Mouse (Mus musculus) MN1 (cell line): Measurements from ENCODE around the gene Strbp.

Experiments used
- DNase-seq: peaks from one replicate; pipeline ENCODE4 v3.0.0-alpha.2; 2016; ENCODE audit warnings: low spot score

Strbp gene

DNA sequence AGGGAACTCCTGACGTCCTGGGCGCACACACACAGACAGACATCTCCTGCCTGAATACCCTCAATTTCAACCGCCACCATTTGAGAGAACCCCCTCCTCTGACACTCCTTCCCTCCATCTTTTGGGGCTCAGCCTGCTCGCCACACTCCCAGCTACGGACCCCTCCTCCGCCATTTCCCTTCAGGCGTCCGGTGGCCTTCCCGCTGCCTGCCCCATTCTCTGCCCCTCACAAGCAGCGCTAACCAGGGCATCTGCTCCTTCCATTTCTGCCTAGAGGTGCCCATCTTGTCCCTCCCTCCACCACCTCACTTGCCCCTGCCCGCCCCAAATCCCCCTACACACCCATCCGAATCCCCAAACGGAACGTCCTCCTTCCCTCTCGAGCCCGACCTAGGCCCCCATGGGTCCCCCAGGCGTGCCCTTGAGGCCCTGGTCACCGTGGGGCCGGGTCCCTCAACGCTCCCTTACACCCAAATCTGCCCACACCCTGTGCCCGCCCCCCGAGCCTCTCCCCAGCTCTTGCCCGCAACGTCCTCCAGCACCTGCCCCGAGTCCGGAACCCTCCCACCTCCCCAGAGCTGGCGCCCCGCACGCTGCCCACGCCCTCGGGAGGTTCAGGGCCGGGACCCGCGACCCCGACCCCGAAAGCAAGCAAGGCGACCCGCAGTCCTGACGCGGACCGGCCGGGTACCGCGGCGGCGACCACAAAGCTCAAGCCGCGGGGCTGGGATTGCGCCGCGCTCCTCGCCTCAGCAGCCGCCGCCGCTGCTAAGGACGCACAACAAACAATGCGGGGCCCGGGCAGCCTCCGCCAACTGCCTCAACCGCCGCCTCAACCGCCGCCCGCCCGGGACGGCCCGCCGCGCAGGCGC lies 1.1 kb downstream of the Strbp start:
- peak; percentile 47 for DNase-seq

DNA sequence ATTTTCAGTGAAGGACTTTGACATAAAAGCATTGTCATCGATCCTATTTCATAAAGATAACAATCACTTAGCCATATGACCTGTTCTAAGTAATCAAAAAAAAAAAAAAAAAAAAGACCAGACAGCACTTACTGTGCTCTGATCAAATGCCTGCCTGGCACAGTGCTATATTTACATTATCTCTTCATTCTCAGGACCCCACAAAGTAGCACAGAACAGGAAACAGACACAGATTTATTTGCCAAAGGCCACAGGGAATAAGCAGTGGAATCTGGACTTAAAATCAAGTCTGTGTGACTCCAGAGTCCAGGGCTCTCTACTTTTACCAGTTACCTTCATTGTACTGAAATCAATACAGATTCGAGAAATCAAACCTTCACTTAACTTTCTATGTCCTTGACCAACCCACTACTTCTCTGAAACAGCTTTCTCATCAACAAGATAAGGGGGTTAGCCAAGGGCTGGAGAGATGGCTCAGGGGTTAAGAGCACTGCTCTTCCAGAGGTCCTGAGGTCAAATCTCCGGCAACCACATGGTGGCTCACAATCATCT lies 14.5 kb downstream of the Strbp start:
- DNase-seq: peak; percentile 44

DNA sequence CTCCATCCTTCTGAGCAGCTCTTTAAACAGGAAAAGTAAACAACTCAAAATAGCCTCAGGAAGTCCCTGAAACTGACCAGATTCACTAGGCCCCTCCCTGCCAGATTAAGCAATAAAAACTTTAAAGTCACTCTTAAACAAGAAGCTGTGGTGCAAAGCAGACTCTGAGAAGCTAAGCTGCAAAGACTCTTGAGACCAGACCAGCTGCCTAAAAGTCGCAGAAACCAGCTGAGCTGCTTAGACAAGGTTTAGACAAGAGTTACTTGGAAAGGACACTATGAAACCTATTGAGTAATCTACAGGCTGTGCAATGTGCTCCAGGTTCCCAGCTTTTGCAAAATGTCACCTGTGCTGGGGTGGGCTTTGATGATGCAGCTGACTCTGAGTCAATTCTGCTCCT lies 16.6 kb downstream of the Strbp start:
- no peak for DNase-seq

DNA sequence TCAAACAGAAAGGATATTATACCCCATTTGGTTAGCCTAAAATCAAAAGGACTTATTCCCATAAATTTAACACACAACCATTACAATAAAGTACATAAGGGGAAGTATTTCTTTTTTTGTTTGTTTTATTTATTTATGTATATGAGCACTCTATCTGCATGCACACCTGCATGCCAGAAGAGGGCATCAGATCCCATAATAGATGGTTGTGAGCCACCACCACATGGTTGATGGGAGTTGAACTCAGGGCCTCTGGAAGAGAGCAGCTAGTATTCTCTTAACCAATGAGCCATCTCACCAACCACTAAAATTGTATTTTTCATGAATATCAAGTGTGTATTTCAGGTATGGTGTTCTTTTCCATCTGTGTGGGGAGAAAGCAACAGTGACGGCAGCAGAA lies 18.8 kb downstream of the Strbp start:
- DNase-seq: no peak

DNA sequence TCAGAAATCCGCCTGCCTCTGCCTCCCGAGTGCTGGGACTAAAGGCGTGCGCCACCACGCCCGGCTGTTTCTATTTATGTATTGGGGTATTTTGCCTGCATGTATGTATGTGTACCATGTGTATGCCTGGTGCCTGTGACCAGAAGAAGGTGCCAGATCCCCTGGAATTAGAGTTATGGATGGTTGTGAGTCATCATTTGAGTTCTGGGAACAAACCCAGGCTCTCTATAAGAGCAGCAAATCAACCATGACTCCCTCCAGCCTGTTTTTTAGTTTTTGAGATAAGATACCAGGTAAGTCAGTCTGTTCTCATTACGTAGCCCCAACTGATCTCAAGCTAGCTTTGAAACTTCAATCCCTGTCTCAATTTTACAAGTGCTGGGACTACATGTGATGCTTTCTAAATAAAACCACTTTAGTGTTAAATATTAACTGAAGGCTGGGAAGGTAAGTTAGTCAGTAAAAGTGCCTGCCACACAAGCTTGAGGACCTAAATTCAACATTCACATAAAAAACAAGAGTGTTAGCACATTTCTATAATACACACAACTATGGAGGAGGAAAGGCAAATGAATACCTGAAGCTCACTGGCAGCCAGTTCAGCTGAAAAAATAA lies 21.4 kb downstream of the Strbp start:
- no peak for DNase-seq

DNA sequence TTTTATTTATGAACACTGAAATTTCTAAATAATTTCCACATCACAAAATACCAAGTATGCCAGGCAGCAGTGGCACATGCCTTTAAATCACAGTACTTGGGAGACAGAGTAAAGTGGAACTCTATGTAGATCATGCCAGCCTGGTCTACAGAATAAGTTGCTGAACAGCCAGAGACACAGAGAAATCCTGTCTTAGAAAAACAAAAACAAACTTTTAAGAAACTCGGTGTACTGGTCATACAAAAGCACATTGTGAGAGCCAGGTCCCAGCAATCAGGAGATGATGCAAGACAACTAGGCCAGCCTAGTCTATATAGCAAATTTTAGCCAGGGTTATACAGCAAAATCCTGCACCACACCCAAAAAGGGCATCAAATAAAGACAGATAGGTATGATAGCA lies 52.6 kb downstream of the Strbp start:
- DNase-seq: no peak

DNA sequence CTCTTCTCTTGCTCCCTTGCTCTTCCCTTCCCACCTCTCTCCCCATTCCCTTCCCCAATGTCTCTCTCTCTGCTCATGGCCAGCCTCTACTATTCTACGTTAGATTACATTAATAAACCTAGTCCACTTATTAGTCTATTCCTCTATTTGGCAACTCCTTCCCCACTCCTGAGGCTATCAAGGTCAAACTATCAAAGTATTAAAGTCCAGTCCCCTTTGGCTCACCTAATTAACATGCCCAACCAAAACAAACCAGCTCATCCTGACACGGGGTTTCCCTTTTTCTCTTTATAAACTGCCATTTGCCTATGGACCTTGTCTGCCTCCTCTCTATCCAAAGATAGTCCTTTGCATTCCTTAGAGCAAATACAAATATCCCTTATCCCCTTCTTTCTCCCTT lies 54.1 kb downstream of the Strbp start:
- no peak for DNase-seq

- DNase-seq: no peak
Measured at GRCm38 (mm10) chr2:37648966-37649365, 54.7 kb downstream of the Strbp start.

DNA sequence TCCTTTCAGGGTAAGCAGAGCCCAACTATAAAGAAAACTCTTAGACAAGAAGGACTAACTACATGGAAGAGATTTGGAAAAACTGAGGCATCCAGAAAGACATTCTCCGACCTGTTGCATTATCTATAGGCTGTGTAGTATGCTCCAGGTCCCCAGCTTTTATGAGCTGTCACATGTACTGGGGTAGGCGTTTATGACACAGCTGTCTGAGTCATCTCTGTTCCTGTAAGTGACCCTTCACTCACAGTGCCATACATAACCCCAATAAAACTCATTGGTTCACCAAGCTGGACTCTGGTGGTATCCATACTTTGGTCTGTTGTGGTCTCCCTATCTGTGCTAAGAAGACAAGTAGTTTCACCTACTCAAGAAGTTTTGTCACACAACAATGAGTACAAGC lies 80.3 kb downstream of the Strbp start:
- DNase-seq: no peak

DNA sequence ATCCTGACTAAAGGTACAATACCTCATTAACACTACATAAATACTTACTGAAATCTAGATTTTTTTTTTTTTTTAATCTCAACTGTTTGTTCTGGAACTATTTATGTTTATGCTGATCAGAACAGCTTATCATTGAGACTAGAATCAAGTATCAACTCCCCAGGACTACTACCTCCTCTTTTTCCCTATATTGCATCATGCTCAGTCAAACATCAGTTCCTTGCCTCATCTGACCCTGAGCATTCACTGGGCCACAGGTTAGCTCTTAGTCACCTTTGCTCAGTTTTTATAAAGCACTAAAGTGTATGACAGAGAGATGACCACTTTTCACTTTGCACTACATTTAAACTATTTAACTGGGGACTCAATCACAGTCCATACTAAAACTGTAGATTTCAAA lies 115.7 kb downstream of the Strbp start:
- DNase-seq: no peak

DNA sequence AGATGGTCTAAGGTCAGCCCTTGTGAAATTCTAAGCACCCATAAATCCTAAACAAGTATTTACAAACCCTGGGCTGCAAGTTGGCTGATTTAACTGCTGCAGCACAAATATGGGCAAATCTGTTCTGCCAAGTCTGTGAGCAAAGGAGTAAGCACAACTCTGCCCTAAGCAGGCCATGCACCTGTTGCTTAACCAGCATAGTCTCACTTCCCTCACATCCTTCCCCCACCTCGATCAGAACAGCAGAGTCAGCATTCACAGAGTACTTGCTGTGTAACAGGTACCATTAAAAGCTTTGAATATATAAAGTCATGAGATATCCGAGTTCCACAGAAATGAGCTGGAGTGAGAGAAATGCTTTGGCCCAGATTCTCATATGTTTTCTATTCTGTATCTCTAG lies 125.5 kb downstream of the Strbp start:
- DNase-seq: no peak

GRCm38 (mm10) chr2:37576661-37577060 lies 127.0 kb downstream of the Strbp start:
- no peak for DNase-seq

DNA sequence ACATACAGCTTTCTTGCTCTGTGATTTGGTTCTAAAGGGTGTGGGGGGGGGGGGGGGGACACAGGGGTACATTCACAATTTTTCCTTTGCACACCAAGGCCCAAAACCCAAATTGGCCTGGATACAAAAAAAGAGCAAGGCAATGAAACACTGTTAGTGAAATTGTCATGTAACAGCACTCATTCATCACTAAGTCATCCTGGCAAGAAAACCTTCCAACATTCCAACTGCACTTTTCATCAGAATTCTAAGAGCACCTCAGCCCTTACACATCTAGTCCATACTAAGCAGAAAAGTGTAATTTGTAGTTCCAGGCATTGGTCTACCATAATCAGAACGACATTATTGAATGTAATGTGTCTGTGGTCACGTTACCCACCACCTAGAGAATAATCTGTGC lies 131.5 kb downstream of the Strbp start:
- no peak for DNase-seq

- DNase-seq: no peak
Measured at GRCm38 (mm10) chr2:37570703-37571102, 133.0 kb downstream of the Strbp start.

- DNase-seq: no peak
Measured at GRCm38 (mm10) chr2:37569888-37570287, 133.8 kb downstream of the Strbp start.

DNA sequence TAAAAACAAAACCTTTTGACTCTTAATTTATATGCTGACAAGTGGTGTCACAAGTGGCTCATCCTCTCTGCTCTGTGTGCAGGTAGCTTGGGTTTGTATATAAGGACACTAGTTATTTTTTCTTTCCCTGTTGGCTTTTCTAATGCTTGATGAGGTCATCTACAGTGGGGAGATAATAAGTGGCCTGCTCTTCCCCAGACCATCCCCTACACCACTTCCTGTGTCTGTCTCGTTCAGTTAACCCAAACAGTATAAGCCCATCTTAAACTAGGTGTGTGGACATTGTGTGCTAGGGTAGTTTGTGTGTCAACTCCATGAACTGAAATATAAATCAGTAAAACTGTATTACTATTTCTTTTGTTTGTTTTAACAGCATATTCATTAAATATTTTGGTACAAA lies 137.6 kb downstream of the Strbp start:
- DNase-seq: no peak

DNA sequence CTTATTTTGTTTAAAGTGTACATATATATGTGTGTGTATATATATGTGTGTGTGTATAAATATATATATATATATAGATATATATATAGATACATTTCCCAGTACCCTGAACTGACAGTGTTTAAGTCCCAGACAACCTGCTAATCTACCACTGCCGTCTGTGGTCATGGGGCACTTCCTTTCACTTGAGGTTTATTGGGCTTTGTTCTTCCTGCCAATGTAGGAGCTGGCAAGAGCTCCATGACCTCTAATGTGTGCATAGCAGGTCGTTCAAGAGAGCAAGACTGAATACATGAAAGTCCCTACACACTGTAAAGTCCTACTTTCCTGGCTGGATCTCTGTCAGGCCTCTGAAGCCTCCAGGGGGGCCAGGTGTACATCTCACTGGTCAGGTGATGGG lies 138.1 kb downstream of the Strbp start:
- no peak for DNase-seq

DNA sequence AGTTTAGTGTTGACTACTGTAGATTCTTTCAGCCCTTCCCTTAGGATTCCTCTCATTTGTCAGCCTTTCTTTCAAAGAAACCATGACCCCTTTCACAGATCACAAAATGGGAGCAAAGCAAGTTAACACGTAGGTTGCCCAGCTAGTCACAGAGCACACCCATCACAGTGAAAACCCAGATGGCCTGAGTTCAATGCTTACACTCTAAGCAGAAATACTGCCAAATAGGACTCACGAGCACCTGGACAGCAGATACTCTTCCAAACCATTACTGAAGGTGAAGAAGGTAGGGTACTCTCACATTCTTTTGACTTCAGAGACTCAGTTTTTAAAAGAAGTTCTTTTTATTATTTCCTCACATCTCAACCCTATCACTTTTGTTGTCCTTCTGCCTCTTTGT lies 147.3 kb downstream of the Strbp start:
- DNase-seq: no peak

DNA sequence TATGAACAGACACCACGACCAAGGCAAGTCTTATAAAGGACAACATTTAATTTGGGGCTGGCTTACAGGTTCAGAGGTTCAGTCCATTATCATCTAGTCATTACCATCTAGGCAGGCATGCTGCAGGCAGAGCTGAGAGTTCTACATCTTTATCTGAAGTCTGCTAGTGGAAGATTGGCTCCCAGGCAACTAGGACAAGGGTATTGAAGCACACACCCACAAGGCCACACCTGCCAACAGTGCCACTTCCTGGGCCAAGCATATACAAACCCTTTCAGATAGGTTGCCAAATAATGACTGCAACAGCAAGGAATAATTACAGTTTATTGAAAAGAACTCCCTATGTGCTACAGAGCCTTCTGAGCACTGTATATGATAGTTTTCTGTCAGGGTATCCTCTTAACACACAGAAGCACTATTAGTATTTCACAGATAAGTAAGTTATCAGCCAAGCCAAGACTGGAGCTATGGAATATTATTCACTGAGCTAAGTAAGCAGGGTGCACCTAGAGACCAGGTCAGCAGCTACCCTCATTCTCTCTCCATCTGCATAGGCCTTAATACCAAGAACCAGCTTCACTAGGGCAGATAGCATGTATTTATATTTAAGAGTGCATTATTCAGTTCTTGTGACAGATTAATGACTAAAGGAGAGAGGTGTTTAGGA lies 154.2 kb downstream of the Strbp start:
- DNase-seq: no peak

DNA sequence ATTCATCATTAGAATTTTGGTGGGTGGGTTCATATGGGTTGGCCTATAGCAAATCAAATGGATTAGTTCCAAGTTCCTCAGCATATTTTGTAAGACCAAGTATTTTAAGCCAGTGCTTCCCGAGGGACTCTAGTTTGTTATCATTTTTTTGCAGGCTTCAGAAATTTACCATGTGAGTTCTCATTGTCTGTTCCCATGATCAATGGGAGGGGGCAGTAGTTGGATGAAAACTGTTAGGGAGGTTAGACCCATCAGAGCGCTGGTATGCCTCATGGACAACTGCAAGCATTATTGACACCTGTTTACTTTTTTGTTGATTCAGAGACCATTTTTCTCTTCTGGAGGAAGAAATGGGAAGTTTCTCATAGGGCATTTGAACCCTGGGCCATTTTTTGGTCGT lies 172.0 kb downstream of the Strbp start:
- no peak for DNase-seq

- DNase-seq: no peak
Measured at GRCm38 (mm10) chr2:37530766-37531165, 172.9 kb downstream of the Strbp start.

DNA sequence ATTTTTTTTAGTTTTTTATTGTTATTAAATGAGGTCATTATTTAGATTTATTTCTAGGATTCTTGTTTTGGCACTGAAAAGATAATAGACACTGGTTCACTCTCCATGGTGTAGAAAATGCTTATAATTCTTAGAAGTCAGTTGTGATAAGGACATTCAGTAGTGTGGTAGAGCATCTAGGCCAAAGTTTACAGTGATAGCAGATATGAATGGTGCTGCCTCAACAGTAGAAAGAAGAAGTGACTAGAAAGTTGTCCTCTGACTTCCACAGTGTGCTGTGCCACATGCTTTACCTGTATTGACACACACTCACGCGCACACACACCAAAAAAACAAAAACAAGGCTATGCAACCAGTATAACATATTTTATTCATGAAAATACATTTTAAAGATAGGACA lies 174.3 kb downstream of the Strbp start:
- DNase-seq: no peak

DNA sequence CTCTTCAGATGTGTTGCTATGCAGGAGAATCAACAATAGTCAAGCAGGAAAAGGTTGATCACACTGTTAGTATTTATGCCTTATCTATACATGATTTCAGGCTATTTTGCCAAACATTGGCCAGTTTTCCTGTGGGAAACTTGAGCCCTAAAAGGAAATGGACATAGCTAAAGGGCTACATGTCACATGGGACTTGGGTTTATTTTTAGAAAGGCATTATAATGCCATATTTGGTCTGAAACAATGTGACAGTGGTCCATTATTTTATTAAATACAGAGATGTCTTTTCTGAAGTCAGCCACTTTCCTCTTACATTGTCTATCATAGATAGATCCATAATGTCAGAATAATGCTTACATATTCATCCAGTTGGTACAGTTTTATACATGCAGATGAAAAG lies 176.1 kb downstream of the Strbp start:
- no peak for DNase-seq
